Mouse (Mus musculus) heart, postnatal 0 days (tissue): Measurements from ENCODE around the gene Bicd2. TPM values are rescaled to one million over a fixed set of nuclear protein-coding genes. Genes with fewer than 3 reads are reported as not detected.

Experiments
- ATAC-seq: fragments of 200-750 bp; cut with Nextera tagmentation; 2 replicates; pipeline ENCODE4 v1.8.0; 2017; ENCODE audit warnings: low read depth, moderate number of reproducible peaks, moderate library complexity; ENCODE audit not compliant: insufficient read depth
- DNase-seq: peaks from one replicate; pipeline ENCODE4 v3.0.0-alpha.2; 2016; ENCODE audit warnings: low spot score
- H3K27ac ChIP-seq: fragments of 300-500 bp; sonication (generic); 2 replicates; pipeline ENCODE4 v1.5.1; 2014; ENCODE audit warnings: low read depth, mild to moderate bottlenecking
- H3K27me3 ChIP-seq: fragments of 300-500 bp; sonication (generic); 2 replicates; pipeline ENCODE4 v1.6.1; 2014; ENCODE audit warnings: low read length, mixed read lengths; ENCODE audit not compliant: control insufficient read depth, insufficient read depth
- H3K36me3 ChIP-seq: fragments of 300-500 bp; sonication (generic); replicated peaks from 2 replicates; pipeline ENCODE4 v1.6.1; 2014; ENCODE audit warnings: low read length, mixed read lengths; ENCODE audit not compliant: control insufficient read depth, insufficient read depth
- H3K4me1 ChIP-seq: fragments of 300-500 bp; sonication (generic); 2 replicates; pipeline ENCODE4 v1.6.1; 2014; ENCODE audit warnings: antibody characterized with exemption; ENCODE audit not compliant: control insufficient read depth, insufficient read depth
- H3K4me2 ChIP-seq: fragments of 300-500 bp; sonication (generic); 2 replicates; pipeline ENCODE4 v1.6.1; 2014; ENCODE audit warnings: low read depth, mild to moderate bottlenecking, low read length, moderate library complexity
- H3K4me3 ChIP-seq: fragments of 300-500 bp; sonication (generic); 2 replicates; pipeline ENCODE4 v1.5.1; 2014; ENCODE audit warnings: low read depth, low read length
- H3K9ac ChIP-seq: fragments of 300-500 bp; sonication (generic); replicated peaks from 2 replicates; pipeline ENCODE4 v1.6.1; 2014; ENCODE audit warnings: low read depth, low read length, mixed read lengths
- H3K9me3 ChIP-seq: fragments of 300-500 bp; sonication (generic); replicated peaks from 2 replicates; pipeline ENCODE4 v1.6.1; 2016; ENCODE audit warnings: low read length; ENCODE audit not compliant: control insufficient read depth
- CTCF ChIP-seq: IDR thresholded peaks from 2 replicates; pipeline ENCODE4 v1.5.1; 2016; ENCODE audit warnings: antibody characterized with exemption, control low read depth, low read depth
- EP300 ChIP-seq: IDR thresholded peaks from 2 replicates; pipeline ENCODE4 v1.6.1; 2016; ENCODE audit warnings: antibody characterized with exemption, low read depth
- WGBS: fragments of 180-500 bp; shearing (Covaris S2); extraction: QIAGEN DNeasy Blood & Tissue Kit; methylation state at CpG from one replicate; pipeline ENCODE4 v1.1.7; 2014; 5-methylcytosine and 5-hydroxymethylcytosine counted together
- polyA plus RNA-seq: library from polyadenylated mRNA; unstranded; fragments of >200 nt; fragmentation: Nextera tagmentation; extraction: Ambion mirVana; gene quantifications from 2 replicates; pipeline ENCODE4 v1.2.1, GENCODE M21; 2015
- total RNA-seq: library from RNA; depleted of rRNA; stranded (reverse); fragments of >200 nt; gene quantifications from 2 replicates; pipeline ENCODE4 v1.2.3, GENCODE M21; 2014; ENCODE audit warnings: low replicate concordance

Bicd2 gene
- total and polyA plus RNA-seq, 2 experiments from 2014 or later, result 43.5 to 54.2 TPM

GRCm38 (mm10) chr13:49362364-49362763 lies 21.0 kb downstream of the Bicd2 start:
- H3K4me1 ChIP-seq, result peaks cover 78% of the 10 kb centered on the region

GRCm38 (mm10) chr13:49362804-49363203 lies 21.4 kb downstream of the Bicd2 start:
- ATAC-seq (0 out of 2 replicates have a peak, but pooled peaks have one; percentile 3), DNase-seq (no peak)
- Histone ChIP-seq H3K27ac (peak overlapping the region; percentile 90), H3K4me2 (no peak overlapping the region), H3K4me3 (no peak overlapping the region), H3K36me3 (no peaks in the 10 kb centered on the region), H3K9me3 (no peaks in the 10 kb centered on the region), H3K4me1 (peaks cover 80% of the 10 kb centered on the region), H3K27me3 (no peaks in the 10 kb centered on the region), H3K9ac (no peak overlapping the region)
- TF ChIP-seq CTCF (no peak), EP300 (no peak)
- 47% methylated on average over 2 of the region's 2 CpGs for WGBS

More at GRCm38 (mm10) chr13:49362364-49362763, 21.0 kb downstream of the Bicd2 start:
- Histone ChIP-seq H3K27me3 (no peaks in the 10 kb centered on the region), H3K27ac (peak overlapping the region; percentile 90), H3K4me2 (no peak overlapping the region), H3K4me3 (no peak overlapping the region), H3K36me3 (no peaks in the 10 kb centered on the region), H3K9me3 (no peaks in the 10 kb centered on the region), H3K9ac (no peak overlapping the region)
- WGBS, result 23% methylated on average over 7 of the region's 7 CpGs
- DNase-seq, result no peak
- TF ChIP-seq CTCF (no peak), EP300 (no peak)
- 0 out of 2 replicates have a peak, but pooled peaks have one; percentile 21 for ATAC-seq

- WGBS, result 28% methylated on average over 2 of the region's 2 CpGs
- Histone ChIP-seq H3K4me1 (peaks cover 80% of the 10 kb centered on the region), H3K4me3 (no peak overlapping the region), H3K36me3 (peaks cover 5% of the 10 kb centered on the region; the same call in 1 of the 2 replicates), H3K27me3 (no peaks in the 10 kb centered on the region), H3K9ac (no peak overlapping the region), H3K27ac (peak overlapping the region; percentile 46; the same call in 1 of the 2 replicates), H3K4me2 (no peak overlapping the region), H3K9me3 (no peaks in the 10 kb centered on the region)
- DNase-seq, result no peak
- TF ChIP-seq CTCF (no peak), EP300 (no peak)
- ATAC-seq, result no peak
Measured at GRCm38 (mm10) chr13:49364716-49365115, 23.3 kb downstream of the Bicd2 start.

- no peaks in the 10 kb centered on the region for H3K27me3 ChIP-seq
- H3K9me3 ChIP-seq, result no peaks in the 10 kb centered on the region
- no peak for TF ChIP-seq EP300
- TF ChIP-seq CTCF, result peak; percentile 53
- H3K4me3 ChIP-seq, result no peak overlapping the region
- 0 out of 2 replicates have a peak overlapping the region, but pooled peaks have one; percentile 18 for H3K9ac ChIP-seq
- H3K4me1 ChIP-seq, result peaks cover 55% of the 10 kb centered on the region
- DNase-seq, result peak; percentile 43
- peak overlapping the region; percentile 24; the same call in 1 of the 2 replicates for H3K27ac ChIP-seq
- WGBS, result 58% methylated on average over 4 of the region's 4 CpGs
- no peak overlapping the region for H3K4me2 ChIP-seq
- no peak for ATAC-seq
- peaks cover 10% of the 10 kb centered on the region; the same call in 1 of the 2 replicates for H3K36me3 ChIP-seq
Measured at GRCm38 (mm10) chr13:49367657-49368440, 26.5 kb downstream of the Bicd2 start.

- H3K4me3 ChIP-seq, result no peak overlapping the region
- TF ChIP-seq CTCF, result no peak
- no peak for TF ChIP-seq EP300
- no peaks in the 10 kb centered on the region for H3K27me3 ChIP-seq
- no peak overlapping the region for H3K4me2 ChIP-seq
- no peak overlapping the region for H3K27ac ChIP-seq
- H3K9ac ChIP-seq, result no peak overlapping the region
- H3K36me3 ChIP-seq, result peaks cover 10% of the 10 kb centered on the region; the same call in 1 of the 2 replicates
- no peak for ATAC-seq
- DNase-seq, result no peak
- H3K4me1 ChIP-seq, result peaks cover 41% of the 10 kb centered on the region
- H3K9me3 ChIP-seq, result no peaks in the 10 kb centered on the region
- WGBS, result 90% methylated on average over 10 of the region's 10 CpGs
Measured at GRCm38 (mm10) chr13:49369404-49369803, 28.0 kb downstream of the Bicd2 start.
